Mouse (Mus musculus) heart, postnatal 0 days (tissue): ENCODE measurements around the gene Pam.
A peak's percentile ranks its signal among the peaks of the same experiment; 100 is the strongest.

ENCODE experiments used
- CTCF ChIP-seq: IDR thresholded peaks from 2 replicates; pipeline ENCODE4 v1.5.1; 2016; ENCODE audit warnings: antibody characterized with exemption, control low read depth, low read depth
- EP300 ChIP-seq: IDR thresholded peaks from 2 replicates; pipeline ENCODE4 v1.6.1; 2016; ENCODE audit warnings: antibody characterized with exemption, low read depth

GRCm38 (mm10) chr1:97976873-97977473 lies 118.5 kb downstream of the Pam start:
- TF ChIP-seq CTCF (peak; percentile 21; the same call in 1 of the 2 replicates), EP300 (peak; percentile 92; the same call in 1 of the 2 replicates)
